Mouse (Mus musculus): ENCODE measurements at regions not wholly inside any gene's neighbourhood (a gene's known extent, or its start where the extent isn't known, plus 50 kb on each side); places are given as distances from the start of the nearest gene placed in this dataset.

DNA sequence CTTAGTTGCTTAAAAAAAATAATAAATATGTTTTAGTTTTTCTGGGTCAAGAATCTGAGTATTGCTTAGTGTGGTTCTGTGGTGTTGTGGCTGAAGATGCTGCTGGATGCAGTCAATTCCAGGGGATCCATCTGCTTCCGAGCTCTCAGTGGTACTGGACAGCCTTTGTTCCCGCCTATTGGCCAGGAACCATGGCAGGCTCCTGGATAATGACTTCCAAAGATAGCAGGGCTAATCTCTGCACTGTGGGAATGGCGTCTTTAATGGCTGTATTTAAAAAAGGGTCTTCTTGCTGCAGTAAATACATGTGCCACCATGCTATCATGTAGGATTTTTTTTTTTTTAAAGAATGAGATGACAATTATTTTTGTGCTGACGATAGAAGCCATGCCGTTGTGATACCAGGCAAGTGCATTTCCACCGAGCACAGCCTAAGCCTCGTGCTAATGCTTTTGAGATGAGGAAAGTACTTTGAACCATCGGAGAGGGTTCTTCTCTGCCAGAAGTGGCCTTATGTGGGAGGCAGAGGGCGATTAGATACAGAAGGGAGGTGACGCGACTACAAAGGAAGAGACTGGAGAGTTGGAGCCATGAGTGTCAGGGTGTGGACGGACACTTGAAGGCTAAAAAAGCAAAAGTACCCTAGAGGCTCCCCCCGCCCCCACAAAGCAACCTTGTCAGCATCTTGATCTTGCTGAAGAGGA is 50.7 kb upstream of the Rgs8 start:
- no peak for ATAC-seq

DNA sequence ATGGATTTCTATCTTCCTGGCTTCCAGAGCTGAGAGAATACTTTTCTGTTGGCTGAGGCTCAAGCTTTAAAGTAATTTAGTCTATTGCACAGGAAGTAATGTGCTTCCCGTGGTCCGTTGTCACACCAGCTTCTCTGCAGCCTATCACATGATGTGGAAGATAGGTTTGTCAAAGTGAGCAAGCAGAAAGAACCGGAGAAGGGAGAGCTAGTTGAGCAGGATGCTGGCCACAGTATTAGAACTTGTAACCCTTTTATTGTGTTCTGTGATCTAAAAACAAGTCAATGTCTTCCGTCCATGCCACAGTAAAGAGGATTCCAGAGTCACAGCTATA is 50.2 kb upstream of the Rgs8 start:
- ATAC-seq: peak; percentile 34

All from CD4-positive, CD25-positive, alpha-beta regulatory T cell, adult 4 months (primary cell).